Mouse (Mus musculus) cerebellum, adult 9-10 months (tissue): Measurements from ENCODE around the gene Olfr1461.

Source experiments
- DNase-seq: peaks from one replicate; pipeline ENCODE4 v3.0.0; 2022

The Olfr1461 gene

DNA sequence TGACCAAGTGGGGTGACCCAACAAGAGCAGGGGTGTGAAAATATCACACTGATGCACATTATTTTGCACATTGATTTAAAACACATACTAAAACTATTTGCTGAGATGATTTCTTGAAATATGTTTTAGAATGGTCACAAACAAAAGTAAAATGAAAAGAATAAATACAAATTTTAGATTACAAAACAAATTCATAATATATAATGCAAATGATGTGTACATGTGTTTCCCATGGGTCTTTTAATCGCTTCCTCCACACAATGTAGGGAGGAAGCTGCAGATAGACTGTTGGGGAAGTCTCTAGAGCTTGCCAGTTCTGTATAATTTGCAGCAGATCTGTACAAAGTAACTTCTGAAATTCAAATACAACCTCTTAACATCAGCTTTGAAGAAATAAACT lies at the start of gene Olfr1461:
TSS of gene Olfr1461 (plus strand) at position 301 of the 400 bp plus-strand sequence.
- no peak for DNase-seq

DNA sequence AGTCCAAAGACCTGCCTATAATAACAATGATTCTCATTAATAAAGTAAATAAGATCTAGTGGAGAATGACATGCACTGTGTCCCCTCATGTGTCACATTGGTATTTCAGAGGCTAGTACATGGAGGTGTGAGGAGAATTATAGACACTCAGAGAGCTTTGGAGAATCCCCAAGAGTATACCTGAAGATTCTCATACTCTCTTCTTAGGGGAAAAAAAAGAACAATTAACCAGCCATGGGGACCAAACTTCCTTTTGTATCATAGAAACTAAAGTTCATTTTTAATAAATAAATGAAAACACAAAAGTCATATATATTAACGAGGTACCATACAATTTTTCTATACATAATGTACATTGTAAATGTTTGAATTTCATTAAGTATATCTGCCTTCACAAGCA lies 13.4 kb upstream of the Olfr1461 start, which contains the start of gene Olfr1459:
TSS of gene Olfr1459 (minus strand) at position 101 of the 400 bp plus-strand sequence.
- no peak for DNase-seq

DNA sequence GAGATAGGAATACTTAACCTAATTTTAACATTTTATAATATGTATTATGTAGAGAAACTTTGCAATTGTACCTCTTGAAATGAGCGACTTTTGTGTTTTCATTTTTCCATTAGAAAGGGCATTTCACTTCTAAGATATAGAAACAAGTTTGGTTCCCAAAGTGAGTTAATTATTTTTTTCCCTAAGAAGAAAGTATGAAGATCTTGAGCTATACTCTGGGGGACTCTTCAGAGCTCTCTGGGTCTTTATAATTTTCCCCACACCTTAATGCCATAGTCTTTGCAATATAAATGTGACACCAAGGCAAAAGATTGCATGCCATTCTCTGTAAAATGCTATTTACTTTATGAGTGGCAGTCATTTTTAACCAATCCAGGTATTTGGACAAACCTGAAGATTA lies 22.6 kb downstream of the Olfr1461 start, which contains the start of gene Olfr1462:
TSS of gene Olfr1462 (plus strand) at position 301 of the 400 bp plus-strand sequence.
- no peak for DNase-seq
